23 mouse cellular contexts compared by ENCODE assay signal in the genomic region with DNA sequence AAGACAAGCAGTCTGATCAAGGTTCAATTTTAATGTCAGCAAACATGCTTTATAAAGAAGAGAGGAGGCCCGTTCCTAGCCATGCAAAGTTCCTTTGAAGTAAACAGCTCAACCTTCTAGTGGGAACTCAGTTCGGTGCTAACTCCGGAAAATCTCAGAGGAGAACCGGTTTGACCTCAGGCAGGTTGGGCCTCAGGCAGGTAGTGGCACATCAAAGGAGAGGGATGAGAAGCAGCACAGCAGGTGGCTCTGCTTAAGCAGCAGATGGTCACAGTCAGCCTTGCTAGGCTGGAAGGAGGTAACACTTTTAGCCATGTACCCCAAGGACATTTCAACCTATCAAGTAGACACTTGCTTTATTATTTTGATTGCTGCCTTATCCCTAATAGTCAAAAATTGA.
"Had no signal": no experiment of that assay in that cellular context is flagged by ENCODE, and none has a peak within 500 bp of the region (broad histone marks: within the 10 kb centered on the region; RNA-seq: fewer than 3 reads in every experiment).

No protein-coding gene starts in this region.

- H3K4me3 ChIP-seq: layer of hippocampus, adult 2 months; left cerebral cortex, adult 2 months; limb, embryonic 12.5 days; limb, embryonic 15.5 days; midbrain, embryonic 12.5 days; myocyte; neural tube, embryonic 13.5 days; stomach, embryonic 15.5 days had no signal

- H3K9ac ChIP-seq: limb, embryonic 12.5 days; limb, embryonic 15.5 days; liver, embryonic 14.5 days; liver, postnatal 0 days; lung, embryonic 14.5 days; midbrain, embryonic 12.5 days; neural tube, embryonic 13.5 days; stomach, embryonic 15.5 days had no signal

- H3K9me3 ChIP-seq: limb, embryonic 12.5 days; limb, embryonic 15.5 days; midbrain, embryonic 12.5 days; neural tube, embryonic 13.5 days; stomach, embryonic 15.5 days had no signal

- H3K4me1 ChIP-seq: limb, embryonic 12.5 days; limb, embryonic 15.5 days; midbrain, embryonic 12.5 days; neural tube, embryonic 13.5 days; stomach, embryonic 15.5 days had no signal

- H3K36me3 ChIP-seq: limb, embryonic 12.5 days; limb, embryonic 15.5 days; midbrain, embryonic 12.5 days; neural tube, embryonic 13.5 days; stomach, embryonic 15.5 days had no signal

- H3K27ac ChIP-seq: kidney, postnatal 0 days; layer of hippocampus, adult 2 months; left cerebral cortex, adult 2 months; limb, embryonic 12.5 days; limb, embryonic 15.5 days; liver, embryonic 14.5 days; macrophage; midbrain, embryonic 12.5 days; neural tube, embryonic 13.5 days; stomach, embryonic 15.5 days had no signal

- H3K4me2 ChIP-seq: limb, embryonic 12.5 days; limb, embryonic 15.5 days; liver, embryonic 11.5 days; lung, embryonic 14.5 days; midbrain, embryonic 12.5 days; neural tube, embryonic 13.5 days; stomach, embryonic 15.5 days had no signal

- DNase-seq: kidney, postnatal 25 days; layer of hippocampus, adult 9-11 months; left cerebral cortex, postnatal 4 days; liver, postnatal 0 days; lung, embryonic 14.5 days; retina, postnatal 1 day; right cerebral cortex, postnatal 25 days; spleen, adult 18-20 months; thymus, postnatal 4 days had no signal

- H3K27me3 ChIP-seq: limb, embryonic 12.5 days; limb, embryonic 15.5 days; midbrain, embryonic 12.5 days; neural tube, embryonic 13.5 days; stomach, embryonic 15.5 days had no signal

- ATAC-seq: liver, postnatal 0 days; lung, postnatal 0 days; midbrain, embryonic 16.5 days had no signal
